Mouse (Mus musculus): ENCODE measurements at regions not wholly inside any gene's neighbourhood (a gene's known extent, or its start where the extent isn't known, plus 50 kb on each side); places are given as distances from the start of the nearest gene placed in this dataset.
A peak's percentile ranks its signal among the peaks of the same experiment; 100 is the strongest.

- Histone ChIP-seq H3K9me3 (replicated peaks; ENCODE audit: control insufficient read depth, insufficient read depth, low read length, poor library complexity, severe bottlenecking) (no peaks in the 10 kb centered on the region), H3K9ac (ENCODE audit: low read depth, poor library complexity, severe bottlenecking) (no peak overlapping the region), H3K36me3 (ENCODE audit: control insufficient read depth, insufficient read depth, low read length, poor library complexity, severe bottlenecking) (no peaks in the 10 kb centered on the region), H3K4me1 (ENCODE audit: control insufficient read depth, insufficient read depth, low read length) (no peaks in the 10 kb centered on the region), H3K27ac (ENCODE audit: insufficient read depth, low read length) (no peak overlapping the region), H3K4me3 (ENCODE audit: low read depth, low read length) (no peak overlapping the region), H3K27me3 (ENCODE audit: control insufficient read depth, insufficient read depth, low read length, poor library complexity, severe bottlenecking) (no peaks in the 10 kb centered on the region; the same call in 1 of the 2 replicates)
- TF ChIP-seq POLR2A (IDR thresholded peaks at IDR 0.05; ENCODE audit: insufficient read depth, low read length) (no peak), EP300 (IDR thresholded peaks at IDR 0.05; ENCODE audit: insufficient read depth, low read depth, low read length) (no peak), CTCF (IDR thresholded peaks at IDR 0.05; ENCODE audit: low read depth, low read length) (no peak)
Measured at GRCm38 (mm10) chr1:69397676-69398075, 289.4 kb downstream of the Ikzf2 start.

- no peak for TF ChIP-seq CTCF (IDR thresholded peaks at IDR 0.05; ENCODE audit: low read depth, low read length)
- no peak for TF ChIP-seq EP300 (IDR thresholded peaks at IDR 0.05; ENCODE audit: insufficient read depth, low read depth, low read length)
- TF ChIP-seq POLR2A (IDR thresholded peaks at IDR 0.05; ENCODE audit: insufficient read depth, low read length) = no peak
- no peaks in the 10 kb centered on the region for H3K27me3 ChIP-seq (ENCODE audit: control insufficient read depth, insufficient read depth, low read length, poor library complexity, severe bottlenecking)
- H3K4me3 ChIP-seq (ENCODE audit: low read depth, low read length) = no peak overlapping the region
- no peaks in the 10 kb centered on the region for H3K9me3 ChIP-seq (replicated peaks; ENCODE audit: control insufficient read depth, insufficient read depth, low read length, poor library complexity, severe bottlenecking)
- H3K27ac ChIP-seq (ENCODE audit: insufficient read depth, low read length) = no peak overlapping the region
- no peaks in the 10 kb centered on the region for H3K36me3 ChIP-seq (ENCODE audit: control insufficient read depth, insufficient read depth, low read length, poor library complexity, severe bottlenecking)
- no peak overlapping the region for H3K9ac ChIP-seq (ENCODE audit: low read depth, poor library complexity, severe bottlenecking)
- no peaks in the 10 kb centered on the region for H3K4me1 ChIP-seq (ENCODE audit: control insufficient read depth, insufficient read depth, low read length)
Measured at GRCm38 (mm10) chr1:69382374-69382773, 274.5 kb upstream of the Erbb4 start.

- TF ChIP-seq EP300 (IDR thresholded peaks at IDR 0.05; ENCODE audit: insufficient read depth, low read depth, low read length) (no peak), POLR2A (IDR thresholded peaks at IDR 0.05; ENCODE audit: insufficient read depth, low read length) (no peak), CTCF (IDR thresholded peaks at IDR 0.05; ENCODE audit: low read depth, low read length) (no peak)
- H3K4me1 ChIP-seq (ENCODE audit: control insufficient read depth, insufficient read depth, low read length) = no peaks in the 10 kb centered on the region
- H3K9me3 ChIP-seq (replicated peaks; ENCODE audit: control insufficient read depth, insufficient read depth, low read length, poor library complexity, severe bottlenecking) = no peaks in the 10 kb centered on the region
- H3K4me3 ChIP-seq (ENCODE audit: low read depth, low read length) = no peak overlapping the region
- H3K27me3 ChIP-seq (ENCODE audit: control insufficient read depth, insufficient read depth, low read length, poor library complexity, severe bottlenecking) = no peaks in the 10 kb centered on the region
- no peak overlapping the region for H3K9ac ChIP-seq (ENCODE audit: low read depth, poor library complexity, severe bottlenecking)
- no peaks in the 10 kb centered on the region for H3K36me3 ChIP-seq (ENCODE audit: control insufficient read depth, insufficient read depth, low read length, poor library complexity, severe bottlenecking)
- H3K27ac ChIP-seq (ENCODE audit: insufficient read depth, low read length) = no peak overlapping the region
Measured at GRCm38 (mm10) chr1:69379741-69380140, 271.9 kb upstream of the Erbb4 start.

GRCm38 (mm10) chr1:69376923-69377706 is 269.3 kb upstream of the Erbb4 start:
- H3K9me3 ChIP-seq (replicated peaks; ENCODE audit: control insufficient read depth, insufficient read depth, low read length, poor library complexity, severe bottlenecking) = no peaks in the 10 kb centered on the region
- peak overlapping the region; percentile 6 for H3K4me3 ChIP-seq (ENCODE audit: low read depth, low read length)
- TF ChIP-seq CTCF (IDR thresholded peaks at IDR 0.05; ENCODE audit: low read depth, low read length) (peak; percentile 42), POLR2A (IDR thresholded peaks at IDR 0.05; ENCODE audit: insufficient read depth, low read length) (no peak)

GRCm38 (mm10) chr1:69375246-69375645 is 267.4 kb upstream of the Erbb4 start:
- H3K4me1 ChIP-seq (ENCODE audit: control insufficient read depth, insufficient read depth, low read length) = no peaks in the 10 kb centered on the region
- H3K9ac ChIP-seq (ENCODE audit: low read depth, poor library complexity, severe bottlenecking) = no peak overlapping the region
- TF ChIP-seq EP300 (IDR thresholded peaks at IDR 0.05; ENCODE audit: insufficient read depth, low read depth, low read length) (no peak), POLR2A (IDR thresholded peaks at IDR 0.05; ENCODE audit: insufficient read depth, low read length) (no peak), CTCF (IDR thresholded peaks at IDR 0.05; ENCODE audit: low read depth, low read length) (no peak)
- H3K27ac ChIP-seq (ENCODE audit: insufficient read depth, low read length) = no peak overlapping the region
- no peaks in the 10 kb centered on the region for H3K27me3 ChIP-seq (ENCODE audit: control insufficient read depth, insufficient read depth, low read length, poor library complexity, severe bottlenecking)
- H3K9me3 ChIP-seq (replicated peaks; ENCODE audit: control insufficient read depth, insufficient read depth, low read length, poor library complexity, severe bottlenecking) = no peaks in the 10 kb centered on the region
- no peak overlapping the region for H3K4me3 ChIP-seq (ENCODE audit: low read depth, low read length)
- no peaks in the 10 kb centered on the region for H3K36me3 ChIP-seq (ENCODE audit: control insufficient read depth, insufficient read depth, low read length, poor library complexity, severe bottlenecking)

More at GRCm38 (mm10) chr1:69376923-69377706, 269.3 kb upstream of the Erbb4 start:
- Histone ChIP-seq H3K4me1 (ENCODE audit: control insufficient read depth, insufficient read depth, low read length) (no peaks in the 10 kb centered on the region), H3K27me3 (ENCODE audit: control insufficient read depth, insufficient read depth, low read length, poor library complexity, severe bottlenecking) (no peaks in the 10 kb centered on the region), H3K9ac (ENCODE audit: low read depth, poor library complexity, severe bottlenecking) (no peak overlapping the region), H3K27ac (ENCODE audit: insufficient read depth, low read length) (no peak overlapping the region), H3K36me3 (ENCODE audit: control insufficient read depth, insufficient read depth, low read length, poor library complexity, severe bottlenecking) (no peaks in the 10 kb centered on the region)

GRCm38 (mm10) chr1:69370078-69370477 is 262.2 kb upstream of the Erbb4 start:
- Histone ChIP-seq H3K27me3 (ENCODE audit: control insufficient read depth, insufficient read depth, low read length, poor library complexity, severe bottlenecking) (no peaks in the 10 kb centered on the region), H3K36me3 (ENCODE audit: control insufficient read depth, insufficient read depth, low read length, poor library complexity, severe bottlenecking) (no peaks in the 10 kb centered on the region), H3K9ac (ENCODE audit: low read depth, poor library complexity, severe bottlenecking) (no peak overlapping the region), H3K4me3 (ENCODE audit: low read depth, low read length) (no peak overlapping the region), H3K4me1 (ENCODE audit: control insufficient read depth, insufficient read depth, low read length) (no peaks in the 10 kb centered on the region), H3K27ac (ENCODE audit: insufficient read depth, low read length) (no peak overlapping the region), H3K9me3 (replicated peaks; ENCODE audit: control insufficient read depth, insufficient read depth, low read length, poor library complexity, severe bottlenecking) (no peaks in the 10 kb centered on the region)
- TF ChIP-seq EP300 (IDR thresholded peaks at IDR 0.05; ENCODE audit: insufficient read depth, low read depth, low read length) (no peak), POLR2A (IDR thresholded peaks at IDR 0.05; ENCODE audit: insufficient read depth, low read length) (no peak), CTCF (IDR thresholded peaks at IDR 0.05; ENCODE audit: low read depth, low read length) (no peak)

Data from ES-Bruce4 (cell line).